Comparison of ENCODE assay signal across 27 mouse cellular contexts in genomic region chr16:75894263-75894901, GRCm38 (mm10).
DNase-seq lines count a peak whose midpoint lies in the region; ATAC-seq lines count a peak whose summit lies in the region.
"Had no signal": no experiment of that assay in that cellular context is flagged by ENCODE, and none has a peak within 500 bp of the region (broad histone marks: within the 10 kb centered on the region; RNA-seq: fewer than 3 reads in every experiment).

No protein-coding gene starts in this region.

- H3K4me2 ChIP-seq in heart, embryonic 12.5 days = no peak overlapping the region
- H3K4me2 ChIP-seq in intestine, embryonic 16.5 days (ENCODE audit: low read depth, low read length) = no peak overlapping the region
- H3K4me2 ChIP-seq: forebrain, embryonic 13.5 days; hindbrain, embryonic 12.5 days; hindbrain, embryonic 15.5 days; intestine, embryonic 15.5 days had no signal

- H3K4me1 ChIP-seq in heart, embryonic 12.5 days (replicated peaks) = no peaks in the 10 kb centered on the region
- no peaks in the 10 kb centered on the region for H3K4me1 ChIP-seq in intestine, embryonic 16.5 days (ENCODE audit: control insufficient read depth, insufficient read depth, low read length)
- H3K4me1 ChIP-seq: forebrain, embryonic 10.5 days; forebrain, embryonic 13.5 days; heart, embryonic 10.5 days; hindbrain, embryonic 12.5 days; hindbrain, embryonic 15.5 days; intestine, embryonic 15.5 days had no signal

- H3K27me3 ChIP-seq in heart, embryonic 12.5 days (replicated peaks) = no peaks in the 10 kb centered on the region
- no peaks in the 10 kb centered on the region for H3K27me3 ChIP-seq in intestine, embryonic 16.5 days (replicated peaks; ENCODE audit: control insufficient read depth, insufficient read depth, low read length)
- H3K27me3 ChIP-seq: forebrain, embryonic 13.5 days; hindbrain, embryonic 12.5 days; hindbrain, embryonic 15.5 days; intestine, embryonic 15.5 days had no signal

- 83% methylated on average over 5 of the region's 5 CpGs for WGBS in heart, embryonic 12.5 days
- 89% methylated on average over 5 of the region's 5 CpGs for WGBS in intestine, embryonic 16.5 days

- H3K27ac ChIP-seq in heart, embryonic 12.5 days (ENCODE audit: poor library complexity, severe bottlenecking) = no peak overlapping the region
- H3K27ac ChIP-seq in intestine, embryonic 16.5 days (ENCODE audit: low read length) = no peak overlapping the region
- H3K27ac ChIP-seq: forebrain, embryonic 10.5 days; forebrain, embryonic 13.5 days; heart, adult 2 months; heart, embryonic 10.5 days; hindbrain, embryonic 12.5 days; hindbrain, embryonic 15.5 days; intestine, embryonic 15.5 days had no signal

- H3K9ac ChIP-seq in heart, embryonic 12.5 days = no peak overlapping the region
- H3K9ac ChIP-seq in intestine, embryonic 16.5 days (ENCODE audit: low read depth, low read length) = no peak overlapping the region
- H3K9ac ChIP-seq: forebrain, embryonic 13.5 days; hindbrain, embryonic 12.5 days; hindbrain, embryonic 15.5 days; intestine, embryonic 15.5 days had no signal

- no peaks in the 10 kb centered on the region for H3K36me3 ChIP-seq in heart, embryonic 12.5 days
- H3K36me3 ChIP-seq in intestine, embryonic 16.5 days (ENCODE audit: control insufficient read depth, insufficient read depth, low read length) = no peaks in the 10 kb centered on the region
- H3K36me3 ChIP-seq: forebrain, embryonic 10.5 days; heart, embryonic 10.5 days; hindbrain, embryonic 12.5 days; hindbrain, embryonic 15.5 days; intestine, embryonic 15.5 days had no signal

- DNase-seq in CD4-positive, CD25-positive, alpha-beta regulatory T cell, adult 2 months (ENCODE audit: low read depth, low spot score) = peak; percentile 66
- DNase-seq in ES-CJ7 (ENCODE audit: low read depth, low spot score) = peak; percentile 4
- DNase-seq in lung, postnatal 10 days = no peak
- DNase-seq in left cerebral cortex, adult 8-10 months (ENCODE audit: low spot score in 2 of 2) = no peak
- DNase-seq: adrenal gland, adult 2 months; adrenal gland, postnatal 14 days; B cell, adult 2 months; cerebellum, adult 11-12 months; cerebellum, adult 8-10 months; cerebellum, postnatal 14 days; gastrocnemius, postnatal 10 days; gastrocnemius, postnatal 36 days; heart, adult 2 months; kidney, adult 2 months had no signal

- ATAC-seq in activated CD4-positive, CD25-positive, alpha-beta regulatory T cell, adult 4 months = peak; percentile 73
- ATAC-seq in inflammation-experienced regulatory T-cells, adult 6 months = peak; percentile 74
- ATAC-seq in heart, embryonic 12.5 days (ENCODE audit: insufficient number of reproducible peaks, low FRiP score) = no peak
- ATAC-seq in intestine, embryonic 16.5 days = no peak
- ATAC-seq: forebrain, embryonic 13.5 days; forebrain, embryonic 16.5 days; intestine, embryonic 15.5 days; Patski had no signal

- no peaks in the 10 kb centered on the region for H3K9me3 ChIP-seq in heart, embryonic 12.5 days (replicated peaks)
- H3K9me3 ChIP-seq in intestine, embryonic 16.5 days (ENCODE audit: control insufficient read depth, low read length) = no peaks in the 10 kb centered on the region
- H3K9me3 ChIP-seq: forebrain, embryonic 10.5 days; forebrain, embryonic 13.5 days; G1E; heart, embryonic 10.5 days; hindbrain, embryonic 12.5 days; hindbrain, embryonic 15.5 days; intestine, embryonic 15.5 days had no signal

- no peak overlapping the region for H3K4me3 ChIP-seq in heart, embryonic 12.5 days
- no peak overlapping the region for H3K4me3 ChIP-seq in intestine, embryonic 16.5 days (ENCODE audit: low read length)
- H3K4me3 ChIP-seq: forebrain, embryonic 10.5 days; forebrain, embryonic 13.5 days; heart, adult 2 months; heart, embryonic 10.5 days; hindbrain, embryonic 12.5 days; hindbrain, embryonic 15.5 days; intestine, embryonic 15.5 days had no signal

Comparison
In these comparisons a context has a peak if more than half of its experiments do, and no peak if none do; other contexts are left out.
1. DNase-seq: peak in CD4-positive, CD25-positive, alpha-beta regulatory T cell, adult 2 months (single experiment) and ES-CJ7 (single experiment); none in lung, postnatal 10 days (single experiment) and left cerebral cortex, adult 8-10 months (0 of 2).
2. ATAC-seq: peak in activated CD4-positive, CD25-positive, alpha-beta regulatory T cell, adult 4 months (single experiment) and inflammation-experienced regulatory T-cells, adult 6 months (single experiment); none in heart, embryonic 12.5 days (single experiment) and intestine, embryonic 16.5 days (single experiment).